19 mouse cellular contexts compared by ENCODE assay signal in genomic region chr10:99980916-99981315, GRCm38 (mm10). TPM values are rescaled to one million over a fixed set of nuclear protein-coding genes. Genes with fewer than 3 reads are reported as not detected.
"Had no signal": no experiment of that assay in that cellular context is flagged by ENCODE, and none has a peak within 500 bp of the region (broad histone marks: within the 10 kb centered on the region; RNA-seq: fewer than 3 reads in every experiment).

No protein-coding gene starts in this region.

- H3K9me3 ChIP-seq: midbrain, embryonic 10.5 days; midbrain, embryonic 12.5 days; neural tube, embryonic 13.5 days; neural tube, embryonic 15.5 days had no signal

- H3K9ac ChIP-seq: lung, embryonic 14.5 days; midbrain, embryonic 12.5 days; neural tube, embryonic 13.5 days; neural tube, embryonic 15.5 days had no signal

- H3K27me3 ChIP-seq: midbrain, embryonic 12.5 days; neural tube, embryonic 13.5 days; neural tube, embryonic 15.5 days had no signal

- ATAC-seq: midbrain, embryonic 16.5 days had no signal

- H3K4me1 ChIP-seq: midbrain, embryonic 10.5 days; midbrain, embryonic 12.5 days; neural tube, embryonic 13.5 days; neural tube, embryonic 15.5 days had no signal

- H3K36me3 ChIP-seq: midbrain, embryonic 10.5 days; midbrain, embryonic 12.5 days; neural tube, embryonic 13.5 days; neural tube, embryonic 15.5 days had no signal

- H3K27ac ChIP-seq: midbrain, embryonic 10.5 days; midbrain, embryonic 12.5 days; neural tube, embryonic 13.5 days; neural tube, embryonic 15.5 days had no signal

- H3K4me3 ChIP-seq: midbrain, embryonic 10.5 days; midbrain, embryonic 12.5 days; myocyte; neural tube, embryonic 13.5 days; neural tube, embryonic 15.5 days had no signal

- DNase-seq: lung, adult 18-20 months; lung, embryonic 14.5 days; lung, postnatal 10 days; lung, postnatal 4 days; midbrain, embryonic 14.5 days; retina, postnatal 1 day; right cerebral cortex, adult 18-20 months; right cerebral cortex, postnatal 14 days; spleen, adult 18-20 months; thymus, adult 18-20 months; thymus, postnatal 14 days; thymus, postnatal 36 days had no signal

- H3K4me2 ChIP-seq: lung, embryonic 14.5 days; midbrain, embryonic 12.5 days; neural tube, embryonic 13.5 days; neural tube, embryonic 15.5 days had no signal

RNA-seq across cellular contexts. Expression of gene Kitl, which starts 34.5 kb away (rescaled TPM):
- total RNA-seq: megakaryocyte-erythroid progenitor cell, adult 5-6 weeks had no signal
